21 mouse cellular contexts compared by ENCODE assay signal in the genomic region with DNA sequence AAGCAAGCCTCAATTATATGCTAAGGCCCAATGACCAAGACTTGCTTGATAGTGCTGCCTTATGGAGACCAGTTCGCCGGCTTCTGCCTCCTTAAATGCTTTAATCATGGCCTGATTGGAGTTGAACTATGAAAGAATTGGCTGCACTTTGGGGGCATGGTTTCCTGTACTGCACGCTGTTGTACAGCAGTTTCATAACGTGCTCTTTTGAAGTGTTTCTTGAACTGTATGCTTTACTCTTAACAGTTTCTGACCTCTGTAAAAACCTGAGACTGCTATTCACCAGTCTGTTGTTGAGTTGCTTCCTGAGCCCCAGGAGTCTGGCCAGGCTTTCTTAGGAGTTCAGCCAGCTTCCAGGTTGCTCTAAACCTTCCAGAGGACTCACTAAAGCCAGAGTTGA.
DNase-seq lines count a peak whose midpoint lies in the region; TF ChIP-seq lines count a peak whose summit lies in the region.
"Had no signal": no experiment of that assay in that cellular context is flagged by ENCODE, and none has a peak within 500 bp of the region (broad histone marks: within the 10 kb centered on the region; RNA-seq: fewer than 3 reads in every experiment).

No protein-coding gene starts in this region.

- TF ChIP-seq CTCF in kidney, adult 2 months (conservative IDR thresholded peaks at IDR 0.05; ENCODE audit: insufficient read depth, insufficient read length, low read depth, low read length): no peak
- no peak for TF ChIP-seq CTCF in layer of hippocampus, adult 2 months (conservative IDR thresholded peaks at IDR 0.05)

- DNase-seq in kidney, adult 2 months: peak; percentile 10
- DNase-seq in kidney, adult 9 months: no peak
- DNase-seq in layer of hippocampus, adult 2 months (ENCODE audit: low spot score in 2 of 2): no peak
- DNase-seq in layer of hippocampus, adult 11-12 months (ENCODE audit: low spot score): no peak
- peak; percentile 1 for DNase-seq in lung, postnatal 10 days
- DNase-seq in lung, postnatal 14 days: no peak
- DNase-seq: adrenal gland, postnatal 10 days; adrenal gland, postnatal 36 days; cerebellum, adult 18-20 months; cerebellum, adult 9-10 months; cerebellum, postnatal 14 days; gastrocnemius, postnatal 10 days; gastrocnemius, postnatal 36 days; heart, adult 2 months; heart, postnatal 14 days; heart, postnatal 4 days had no signal

- no peak overlapping the region for H3K4me3 ChIP-seq in kidney, adult 2 months (ENCODE audit: insufficient read depth, low read depth, low read length)
- no peak overlapping the region for H3K4me3 ChIP-seq in layer of hippocampus, adult 2 months
- H3K4me3 ChIP-seq: forebrain, embryonic 10.5 days; forebrain, embryonic 13.5 days; heart, adult 2 months; heart, embryonic 10.5 days; heart, embryonic 13.5 days had no signal

- H3K27ac ChIP-seq in kidney, adult 2 months (ENCODE audit: insufficient read depth, low read depth, low read length): peak overlapping the region; percentile 17; the same call in 1 of the 2 replicates
- H3K27ac ChIP-seq in layer of hippocampus, adult 2 months: peak overlapping the region; percentile 36; the same call in 1 of the 2 replicates
- H3K27ac ChIP-seq: forebrain, embryonic 10.5 days; forebrain, embryonic 13.5 days; heart, adult 2 months; heart, embryonic 10.5 days; heart, embryonic 13.5 days; hindbrain, embryonic 14.5 days had no signal

- H3K4me1 ChIP-seq in kidney, adult 2 months (ENCODE audit: control insufficient read depth, insufficient read depth, low read length): peaks cover 5% of the 10 kb centered on the region; the same call in 1 of the 2 replicates
- H3K4me1 ChIP-seq: heart, embryonic 10.5 days had no signal

- no peaks in the 10 kb centered on the region for H3K27me3 ChIP-seq in kidney, adult 2 months (replicated peaks; ENCODE audit: control insufficient read depth, insufficient read depth, low read length)
- H3K27me3 ChIP-seq: forebrain, embryonic 13.5 days; heart, embryonic 13.5 days had no signal

- no peaks in the 10 kb centered on the region for H3K36me3 ChIP-seq in kidney, adult 2 months (ENCODE audit: control insufficient read depth, insufficient read depth, low read length)
- H3K36me3 ChIP-seq: forebrain, embryonic 10.5 days; heart, embryonic 10.5 days; heart, embryonic 13.5 days had no signal

- 15% methylated on average over 4 of the region's 4 CpGs for WGBS in kidney, adult 2 months

- no peak for TF ChIP-seq POLR2A in kidney, adult 2 months (IDR thresholded peaks at IDR 0.05; ENCODE audit: low read depth, low read length)

Comparison
In these comparisons a context has a peak if more than half of its experiments do, and no peak if none do; other contexts are left out.
1. DNase-seq: peak in kidney, adult 2 months (single experiment) and lung, postnatal 10 days (single experiment); none in kidney, adult 9 months (single experiment), layer of hippocampus, adult 2 months (0 of 2), layer of hippocampus, adult 11-12 months (single experiment) and lung, postnatal 14 days (single experiment).